Mouse (Mus musculus): ENCODE measurements at regions not wholly inside any gene's neighbourhood (a gene's known extent, or its start where the extent isn't known, plus 50 kb on each side); places are given as distances from the start of the nearest gene placed in this dataset.

DNA sequence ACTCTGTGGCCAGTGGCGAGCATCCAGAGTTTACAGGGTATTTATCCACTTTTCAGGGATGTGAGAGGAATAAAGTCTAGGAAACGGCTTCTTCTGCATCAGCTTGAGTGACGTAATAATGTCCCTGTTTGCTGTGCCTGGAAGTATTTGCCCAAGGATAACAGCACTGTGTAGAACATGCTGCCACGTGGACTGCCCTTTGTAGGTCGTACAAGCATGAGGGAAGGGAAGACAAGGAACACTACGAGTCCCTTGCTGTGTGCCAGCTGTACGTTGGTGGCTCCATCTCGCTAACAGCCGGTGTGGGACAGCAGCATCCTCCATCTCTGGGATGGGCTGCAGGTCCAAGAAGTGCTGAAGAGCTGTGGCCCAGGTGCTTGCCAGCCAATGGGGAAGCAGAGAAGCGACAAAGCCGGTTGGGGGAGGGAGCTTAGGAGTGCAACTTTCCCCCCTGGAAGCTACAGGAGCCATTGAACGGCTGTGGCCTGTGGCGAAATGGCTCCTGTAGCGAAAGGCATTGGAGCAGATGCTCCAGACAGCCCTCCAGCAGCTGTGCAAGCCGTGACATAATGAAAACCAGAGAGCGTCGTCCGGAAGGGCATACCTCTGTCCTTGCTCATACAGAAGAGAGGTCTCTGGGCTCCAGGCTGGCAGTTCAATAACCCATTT, 65.0 kb upstream of the Epcam start:
- no peak for TF ChIP-seq EP300 (IDR thresholded peaks at IDR 0.05)
- no peak for TF ChIP-seq CTCF (IDR thresholded peaks at IDR 0.05)
